Mouse (Mus musculus) heart, embryonic 12.5 days (tissue): ENCODE data around the gene Gpr26. TPM values are rescaled to one million over a fixed set of nuclear protein-coding genes. Genes with fewer than 3 reads are reported as not detected.

Source experiments
- ATAC-seq: fragments of 200-750 bp; cut with Nextera tagmentation; 2 replicates; pipeline ENCODE4 v1.8.0; 2017; ENCODE audit warnings: moderate TSS enrichment, moderate library complexity; ENCODE audit not compliant: insufficient number of reproducible peaks, low FRiP score
- H3K27ac ChIP-seq: fragments of 300-500 bp; sonication (generic); 2 replicates; pipeline ENCODE4 v1.5.1; 2016; ENCODE audit warnings: mild to moderate bottlenecking, moderate library complexity; ENCODE audit not compliant: poor library complexity, severe bottlenecking
- H3K27me3 ChIP-seq: fragments of 300-500 bp; sonication (generic); replicated peaks from 2 replicates; pipeline ENCODE4 v1.6.1; 2016; ENCODE audit warnings: mild to moderate bottlenecking, moderate library complexity
- H3K36me3 ChIP-seq: fragments of 300-500 bp; sonication (generic); 2 replicates; pipeline ENCODE4 v1.6.1; 2016; ENCODE audit warnings: mild to moderate bottlenecking, moderate library complexity
- H3K4me1 ChIP-seq: fragments of 300-500 bp; sonication (generic); replicated peaks from 2 replicates; pipeline ENCODE4 v1.6.1; 2016; ENCODE audit warnings: mild to moderate bottlenecking
- H3K4me2 ChIP-seq: fragments of 300-500 bp; sonication (generic); 2 replicates; pipeline ENCODE4 v1.6.1; 2016; ENCODE audit warnings: mild to moderate bottlenecking, moderate library complexity
- H3K4me3 ChIP-seq: fragments of 300-500 bp; sonication (generic); 2 replicates; pipeline ENCODE4 v1.5.1; 2016; ENCODE audit warnings: mild to moderate bottlenecking
- H3K9ac ChIP-seq: fragments of 300-500 bp; sonication (generic); 2 replicates; pipeline ENCODE4 v1.6.1; 2016; ENCODE audit warnings: mild to moderate bottlenecking, moderate library complexity
- H3K9me3 ChIP-seq: fragments of 300-500 bp; sonication (generic); replicated peaks from 2 replicates; pipeline ENCODE4 v1.6.1; 2016; ENCODE audit warnings: mild to moderate bottlenecking, moderate library complexity
- WGBS: fragments of 180-500 bp; shearing (Covaris S2); methylation state at CpG from one replicate; pipeline ENCODE4 v1.1.7; 2016; 5-methylcytosine and 5-hydroxymethylcytosine counted together
- polyA plus RNA-seq: library from polyadenylated mRNA; unstranded; fragments of >200 nt; fragmentation: Nextera tagmentation; extraction: Ambion mirVana; gene quantifications from 2 replicates; pipeline ENCODE4 v1.2.1, GENCODE M21; 2016

Gene Gpr26
- polyA plus RNA-seq = not detected in 2 replicates

DNA sequence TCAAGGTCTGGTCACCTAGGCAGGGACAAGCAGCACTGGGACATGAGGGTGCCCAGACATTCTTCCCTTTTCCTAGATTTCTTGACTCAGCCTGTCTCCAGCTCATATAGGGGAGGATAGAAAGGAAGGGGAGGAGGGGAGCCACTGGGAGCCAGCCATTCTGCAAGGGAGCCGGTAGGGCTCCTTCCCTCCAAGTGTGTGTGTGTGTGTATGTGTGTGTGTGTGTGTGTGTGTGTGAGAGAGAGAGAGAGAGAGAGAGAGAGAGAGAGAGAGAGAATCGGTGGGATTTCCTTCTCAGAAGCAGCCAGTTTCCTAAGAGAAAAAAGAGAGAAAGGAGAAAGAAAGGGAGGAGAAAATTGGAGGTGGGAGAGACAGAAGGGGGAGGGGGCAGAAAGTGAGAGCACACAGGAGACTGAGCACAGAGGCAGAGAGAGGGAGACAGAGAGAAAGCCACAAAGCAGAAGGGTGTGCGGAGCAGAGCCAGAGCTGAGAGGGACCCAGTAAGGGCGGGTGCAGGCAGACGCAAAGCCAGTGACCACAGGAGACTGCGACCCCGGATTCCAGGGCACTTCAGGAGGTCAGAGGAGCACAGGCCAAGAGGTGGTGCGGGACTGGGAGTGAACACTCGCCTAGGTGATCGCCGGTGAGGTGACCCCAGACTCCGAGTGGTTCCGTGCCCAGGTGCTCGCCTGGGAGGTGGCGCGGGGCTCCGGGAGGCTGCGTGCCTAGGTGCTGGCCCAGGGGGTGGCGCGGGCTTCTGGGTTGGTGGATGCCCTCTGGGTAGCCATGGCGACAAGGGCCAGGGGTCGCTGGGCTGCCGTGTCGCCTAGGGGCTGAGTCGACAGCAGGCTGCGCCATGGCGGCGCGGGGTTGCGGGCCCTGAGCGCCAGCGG lies at the start of gene Gpr26:
Gene Gpr26 (plus strand): TSS at position 438 of the 893 bp plus-strand sequence.
- H3K4me3 ChIP-seq = 0 out of 2 replicates have a peak within 1 kb of the TSS, but pooled peaks have one; percentile 1
- H3K27ac ChIP-seq = no peak within 1 kb of the TSS
- no peak within 1 kb of the TSS for H3K9ac ChIP-seq
- no peak; the same call in 1 of the 2 replicates for ATAC-seq
- H3K27me3 ChIP-seq = peaks cover 60% of the 10 kb centered on the region
- WGBS = 4% methylated on average over 32 of the region's 32 CpGs
- no peaks in the 10 kb centered on the region for H3K9me3 ChIP-seq
- H3K36me3 ChIP-seq = no peaks in the 10 kb centered on the region
- peak within 1 kb of the TSS; percentile 4; the same call in 1 of the 2 replicates for H3K4me2 ChIP-seq
- H3K4me1 ChIP-seq = 0 out of 2 replicates have a peak, but pooled peaks cover 9% of the 10 kb centered on the region

- ATAC-seq = no peak
- H3K4me2 ChIP-seq = no peak overlapping the region
- no peaks in the 10 kb centered on the region for H3K27me3 ChIP-seq
- no peaks in the 10 kb centered on the region for H3K9me3 ChIP-seq
- H3K36me3 ChIP-seq = no peaks in the 10 kb centered on the region
- no peaks in the 10 kb centered on the region for H3K4me1 ChIP-seq
- WGBS = 39% methylated on average over 7 of the region's 7 CpGs
- H3K9ac ChIP-seq = no peak overlapping the region
- no peak overlapping the region for H3K27ac ChIP-seq
- H3K4me3 ChIP-seq = no peak overlapping the region
Observed at GRCm38 (mm10) chr7:131917384-131917783, 48.9 kb upstream of the Gpr26 start.

DNA sequence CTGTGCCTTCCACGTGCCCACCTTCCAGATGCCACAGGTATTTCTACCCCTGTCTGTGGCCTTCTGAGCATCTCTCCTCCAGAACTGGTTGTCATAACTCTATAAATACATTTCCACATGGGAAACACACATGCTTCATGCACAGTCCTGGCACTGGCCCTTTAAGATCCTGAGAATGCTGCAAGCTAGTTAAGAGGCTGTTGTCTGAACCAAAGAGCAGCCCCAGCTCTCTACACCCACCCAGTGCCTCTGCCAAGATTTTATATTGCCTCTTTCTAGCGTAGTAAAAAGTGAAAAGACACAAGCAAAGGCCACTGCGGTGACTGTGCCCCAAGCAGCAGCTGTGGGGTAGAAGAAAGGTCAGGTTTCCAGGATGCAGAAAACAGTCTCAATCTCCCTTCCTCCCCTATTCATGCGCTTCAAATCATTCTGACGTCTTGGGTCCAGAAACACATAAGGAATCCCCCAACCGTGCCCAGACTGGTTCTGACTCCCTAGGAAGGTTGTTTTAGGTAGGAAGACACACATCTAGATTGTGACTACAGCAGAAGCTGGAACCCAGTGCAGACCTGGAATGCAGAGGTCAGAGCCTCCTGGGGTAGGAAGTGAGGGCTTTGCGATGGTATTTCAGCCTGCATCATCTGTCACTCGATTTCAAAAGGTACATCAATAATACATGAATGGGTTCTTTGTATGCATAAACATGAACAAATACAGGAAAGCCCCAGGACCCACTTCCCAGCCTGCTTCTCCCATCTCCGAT lies 38.8 kb upstream of the Gpr26 start:
- Histone ChIP-seq H3K4me1 (no peaks in the 10 kb centered on the region), H3K4me3 (no peak overlapping the region), H3K27ac (no peak overlapping the region), H3K27me3 (no peaks in the 10 kb centered on the region), H3K9ac (no peak overlapping the region), H3K36me3 (no peaks in the 10 kb centered on the region), H3K9me3 (no peaks in the 10 kb centered on the region), H3K4me2 (no peak overlapping the region)
- WGBS = 60% methylated on average over 9 of the region's 9 CpGs
- ATAC-seq = no peak

GRCm38 (mm10) chr7:131937611-131938010 lies 28.6 kb upstream of the Gpr26 start:
- H3K4me2 ChIP-seq = no peak overlapping the region
- H3K27me3 ChIP-seq = no peaks in the 10 kb centered on the region
- no peaks in the 10 kb centered on the region for H3K9me3 ChIP-seq
- H3K27ac ChIP-seq = no peak overlapping the region
- H3K4me3 ChIP-seq = no peak overlapping the region
- no peak for ATAC-seq
- WGBS = 76% methylated on average over 3 of the region's 3 CpGs
- no peaks in the 10 kb centered on the region for H3K4me1 ChIP-seq
- no peak overlapping the region for H3K9ac ChIP-seq
- no peaks in the 10 kb centered on the region for H3K36me3 ChIP-seq

GRCm38 (mm10) chr7:131951131-131951530 lies 15.1 kb upstream of the Gpr26 start:
- 78% methylated on average over 5 of the region's 5 CpGs for whole genome bisulfite sequencing
- no peaks in the 10 kb centered on the region for H3K27me3 ChIP-seq

DNA sequence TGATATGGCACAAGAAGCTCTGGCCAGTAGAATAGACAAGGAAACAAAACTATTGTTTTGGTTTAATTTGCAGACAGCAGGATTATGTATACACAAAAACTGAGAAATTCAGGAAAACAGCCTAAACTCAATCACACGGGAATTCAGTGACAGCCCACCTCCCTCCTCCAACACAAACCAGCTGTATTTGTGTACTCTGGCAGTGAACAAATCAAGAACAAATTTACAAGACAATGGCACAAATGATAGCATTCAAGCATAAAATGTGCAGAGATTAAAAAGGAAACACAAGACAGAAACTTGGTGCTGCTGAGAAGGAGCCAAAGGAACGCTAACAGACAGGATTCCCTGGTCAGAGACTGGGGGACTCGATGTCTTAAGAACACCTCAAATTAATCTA lies 12.9 kb upstream of the Gpr26 start:
- Histone ChIP-seq H3K4me3 (no peak overlapping the region), H3K4me1 (no peaks in the 10 kb centered on the region), H3K36me3 (no peaks in the 10 kb centered on the region), H3K9me3 (no peaks in the 10 kb centered on the region), H3K27ac (no peak overlapping the region), H3K4me2 (no peak overlapping the region), H3K27me3 (no peaks in the 10 kb centered on the region), H3K9ac (no peak overlapping the region)
- WGBS = 80% methylated on average over 3 of the region's 3 CpGs
- no peak for ATAC-seq

More at GRCm38 (mm10) chr7:131951131-131951530, 15.1 kb upstream of the Gpr26 start:
- Histone ChIP-seq H3K4me3 (no peak overlapping the region), H3K27ac (no peak overlapping the region), H3K36me3 (no peaks in the 10 kb centered on the region), H3K9ac (no peak overlapping the region), H3K4me1 (no peaks in the 10 kb centered on the region), H3K9me3 (no peaks in the 10 kb centered on the region), H3K4me2 (no peak overlapping the region)
- no peak for ATAC-seq

- Histone ChIP-seq H3K4me1 (no peaks in the 10 kb centered on the region), H3K36me3 (no peaks in the 10 kb centered on the region), H3K27ac (no peak overlapping the region), H3K9me3 (no peaks in the 10 kb centered on the region), H3K4me3 (no peak overlapping the region), H3K4me2 (no peak overlapping the region), H3K27me3 (no peaks in the 10 kb centered on the region), H3K9ac (no peak overlapping the region)
- no peak for ATAC-seq
- 50% methylated on average over 1 of the region's 1 CpGs for WGBS
Observed at GRCm38 (mm10) chr7:131958705-131959104, 7.6 kb upstream of the Gpr26 start.

DNA sequence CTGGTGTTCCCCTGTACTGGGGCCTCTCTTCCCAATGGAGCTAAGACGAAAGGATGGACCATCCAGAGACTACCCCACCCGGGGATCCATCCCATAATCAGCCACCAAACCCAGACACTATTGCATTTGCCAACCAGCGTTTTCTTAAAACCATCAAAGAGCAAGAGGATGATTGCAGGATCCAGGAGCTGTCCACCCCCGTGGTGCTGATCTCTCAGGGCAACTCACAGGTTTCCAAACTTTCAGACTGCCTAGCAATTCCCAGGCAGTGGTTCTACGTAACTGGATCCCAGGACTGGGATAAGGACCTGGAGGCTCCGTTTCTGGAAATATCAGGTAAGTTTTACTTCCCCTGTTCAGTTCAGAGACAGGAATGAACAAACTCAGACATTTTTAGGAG lies 5.7 kb upstream of the Gpr26 start:
- no peak overlapping the region for H3K4me2 ChIP-seq
- WGBS = 26% methylated on average over 6 of the region's 6 CpGs
- no peaks in the 10 kb centered on the region for H3K9me3 ChIP-seq
- no peaks in the 10 kb centered on the region for H3K4me1 ChIP-seq
- no peak overlapping the region for H3K9ac ChIP-seq
- no peak overlapping the region for H3K4me3 ChIP-seq
- no peak overlapping the region for H3K27ac ChIP-seq
- no peak for ATAC-seq
- peaks cover 15% of the 10 kb centered on the region for H3K27me3 ChIP-seq
- H3K36me3 ChIP-seq = no peaks in the 10 kb centered on the region

- Histone ChIP-seq H3K4me3 (0 out of 2 replicates have a peak overlapping the region, but pooled peaks have one; percentile 1), H3K27ac (no peak overlapping the region), H3K4me1 (0 out of 2 replicates have a peak, but pooled peaks cover 9% of the 10 kb centered on the region), H3K9ac (no peak overlapping the region), H3K36me3 (no peaks in the 10 kb centered on the region), H3K9me3 (no peaks in the 10 kb centered on the region), H3K4me2 (peak overlapping the region; percentile 4; the same call in 1 of the 2 replicates), H3K27me3 (peaks cover 62% of the 10 kb centered on the region)
- WGBS = 8% methylated on average over 55 of the region's 57 CpGs
- no peak for ATAC-seq
Observed at GRCm38 (mm10) chr7:131966916-131967494, 745 bp downstream of the Gpr26 start.

- 22% methylated on average over 3 of the region's 3 CpGs for WGBS
Observed at GRCm38 (mm10) chr7:131970255-131970654, 4.0 kb downstream of the Gpr26 start.

DNA sequence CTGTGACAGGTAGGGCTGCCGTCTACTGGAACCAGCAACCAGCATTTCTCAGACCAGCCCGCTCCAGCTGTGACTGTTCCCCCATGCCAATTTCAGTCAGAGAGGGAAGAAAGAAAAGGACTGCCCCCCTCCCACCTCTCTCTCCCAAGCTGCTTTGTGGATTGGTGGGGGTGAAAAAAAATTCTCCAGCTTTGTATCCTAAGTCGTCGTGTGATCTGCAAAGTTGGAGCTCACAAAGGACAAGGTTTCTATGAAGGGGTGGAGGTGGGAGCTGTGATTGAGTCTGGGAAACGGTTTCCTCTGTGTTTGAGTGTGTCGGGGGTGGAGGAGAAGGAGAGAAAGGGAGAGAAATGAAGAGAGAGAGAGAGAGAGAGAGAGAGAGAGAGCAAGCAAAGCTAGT lies 9.6 kb downstream of the Gpr26 start:
- WGBS = 62% methylated on average over 6 of the region's 6 CpGs
- no peak overlapping the region for H3K4me2 ChIP-seq
- H3K4me1 ChIP-seq = no peaks in the 10 kb centered on the region
- no peak overlapping the region for H3K4me3 ChIP-seq
- peaks cover 19% of the 10 kb centered on the region for H3K27me3 ChIP-seq
- no peak for ATAC-seq
- no peaks in the 10 kb centered on the region for H3K9me3 ChIP-seq
- no peak overlapping the region for H3K9ac ChIP-seq
- H3K27ac ChIP-seq = no peak overlapping the region
- no peaks in the 10 kb centered on the region for H3K36me3 ChIP-seq

More at GRCm38 (mm10) chr7:131970255-131970654, 4.0 kb downstream of the Gpr26 start:
- H3K27ac ChIP-seq = no peak overlapping the region
- H3K27me3 ChIP-seq = peaks cover 62% of the 10 kb centered on the region
- H3K4me2 ChIP-seq = no peak overlapping the region
- H3K36me3 ChIP-seq = no peaks in the 10 kb centered on the region
- H3K4me1 ChIP-seq = 0 out of 2 replicates have a peak, but pooled peaks cover 9% of the 10 kb centered on the region
- ATAC-seq = no peak
- H3K9ac ChIP-seq = no peak overlapping the region
- no peaks in the 10 kb centered on the region for H3K9me3 ChIP-seq
- no peak overlapping the region for H3K4me3 ChIP-seq
